Mouse (Mus musculus) kidney, postnatal 4 days (tissue): ENCODE measurements around the gene Gpr162.
"Not testable (repeated sequence)": the region's sequence is repeated elsewhere in the genome, so short reads cannot be mapped to it uniquely, and the experiment has no call there.

ENCODE experiments used
- DNase-seq, 2 experiments: peaks; one replicate each; pipeline ENCODE4 v3.0.0; 2021; ENCODE audit warnings: mixed read lengths in 2 of 2

The Gpr162 gene

DNA sequence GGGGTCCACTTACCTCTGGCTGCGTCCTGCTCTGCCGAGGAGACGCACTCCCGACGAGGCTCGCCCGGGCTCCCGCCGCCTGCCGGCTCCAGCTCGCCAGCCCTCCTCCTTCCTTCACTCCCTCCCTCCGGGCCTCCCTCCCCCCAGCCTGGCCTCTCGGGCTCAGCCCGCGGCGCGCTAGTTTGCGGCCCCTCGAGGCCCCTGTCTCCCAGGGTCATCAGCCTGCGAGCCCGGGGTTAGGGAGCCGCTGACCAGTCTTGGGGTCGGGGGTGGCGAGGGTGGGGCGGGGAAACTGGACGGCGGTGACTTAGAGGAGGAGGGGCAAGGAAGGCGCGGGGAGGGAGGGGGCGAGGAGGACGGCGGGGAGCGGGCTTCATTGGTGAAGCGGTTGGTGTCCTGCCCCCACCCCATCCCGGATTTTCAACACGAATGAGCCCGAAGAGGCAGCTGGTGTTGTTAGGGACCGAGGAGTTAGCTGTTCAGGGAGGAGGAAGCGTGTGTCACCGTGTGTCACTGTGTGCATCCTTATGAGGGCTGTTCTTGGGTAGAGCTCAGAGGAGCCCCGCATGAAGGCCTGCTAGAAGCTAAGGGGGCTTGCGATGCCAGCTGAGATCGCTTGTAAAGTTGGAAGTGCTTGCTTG lies at the start of gene Gpr162:
Gpr162 (minus strand) TSS at position 326 of the 641 bp plus-strand sequence.
- peak; percentile 76 to 85 for DNase-seq

DNA sequence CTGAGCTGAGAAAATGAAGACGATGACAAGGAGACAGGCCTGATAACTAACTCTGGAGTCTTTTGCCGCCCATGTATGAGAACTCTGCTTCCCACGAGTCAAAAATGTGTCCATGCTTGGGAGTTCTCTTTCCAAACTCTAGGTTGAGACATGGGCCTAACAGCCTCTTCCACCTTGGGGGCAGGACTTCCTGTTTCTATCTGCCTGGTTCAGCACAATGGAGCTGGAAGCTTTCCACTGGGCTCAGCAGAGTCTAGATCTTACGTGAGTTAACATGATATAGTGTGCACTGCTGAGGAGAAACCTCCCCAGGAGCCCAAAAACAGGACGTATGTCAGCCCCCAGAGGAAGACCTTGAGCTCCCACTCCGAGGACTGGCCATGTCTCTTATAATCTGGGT lies 49.4 kb upstream of the Gpr162 start:
- no peak for DNase-seq

DNA sequence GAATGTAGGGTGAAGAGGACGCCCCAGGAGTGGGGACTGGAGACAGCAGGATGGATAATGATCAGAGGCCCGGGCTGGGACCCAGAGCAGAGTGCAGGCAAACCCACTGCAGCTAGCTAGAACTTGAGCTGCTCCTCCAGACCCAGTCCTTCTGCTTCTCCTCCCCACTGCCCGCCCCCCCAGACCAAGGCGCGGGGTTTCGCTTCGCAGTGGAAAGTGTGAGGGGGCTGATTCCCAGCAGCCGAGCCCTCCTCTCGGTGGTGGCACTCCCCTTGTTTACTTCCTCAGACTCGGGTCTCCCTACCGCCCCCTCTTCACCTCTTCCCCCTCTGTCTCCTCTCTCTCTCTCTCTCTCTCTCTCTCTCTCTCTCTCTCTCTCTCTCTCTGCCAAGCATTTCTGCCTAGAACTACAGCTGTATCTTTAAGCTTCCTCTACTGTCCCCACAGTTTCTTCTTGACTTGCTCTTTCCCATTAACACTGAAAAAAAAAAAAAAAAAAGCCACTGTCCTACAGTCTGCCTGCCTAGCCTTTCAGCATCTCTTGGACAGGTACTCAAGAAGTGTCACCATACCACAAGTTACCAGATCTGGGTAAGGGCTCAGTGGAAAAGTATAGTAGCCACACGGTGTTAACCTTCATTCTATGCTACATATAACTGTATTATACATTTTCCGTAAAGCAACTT lies 47.9 kb upstream of the Gpr162 start, which contains the start of gene Lag3:
Lag3 (minus strand) TSS at position 173 of the 686 bp plus-strand sequence.
- peak in 1 of 2 experiments; percentile 54 for DNase-seq

DNA sequence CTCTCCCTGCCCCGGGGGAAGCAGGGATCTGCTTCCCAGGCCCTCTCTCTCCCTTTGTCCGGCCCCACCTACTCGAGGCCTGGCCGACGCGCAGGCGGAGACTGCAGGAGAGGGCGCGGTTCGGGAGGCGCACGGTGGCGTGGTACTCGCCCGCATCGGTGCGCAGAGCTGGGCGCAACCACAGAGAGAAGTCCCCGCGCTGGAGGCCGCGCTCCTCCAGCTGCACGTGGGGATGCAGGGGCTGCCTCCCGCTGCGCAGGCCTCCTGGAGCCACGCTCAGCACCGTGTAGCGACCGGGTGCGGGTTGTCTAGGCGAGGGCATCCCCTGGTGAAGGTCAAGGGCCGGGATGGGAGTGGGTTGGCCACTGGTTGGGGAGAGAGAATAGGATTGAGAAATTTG lies 46.2 kb upstream of the Gpr162 start:
- DNase-seq = peak in 1 of 2 experiments; percentile 62

DNA sequence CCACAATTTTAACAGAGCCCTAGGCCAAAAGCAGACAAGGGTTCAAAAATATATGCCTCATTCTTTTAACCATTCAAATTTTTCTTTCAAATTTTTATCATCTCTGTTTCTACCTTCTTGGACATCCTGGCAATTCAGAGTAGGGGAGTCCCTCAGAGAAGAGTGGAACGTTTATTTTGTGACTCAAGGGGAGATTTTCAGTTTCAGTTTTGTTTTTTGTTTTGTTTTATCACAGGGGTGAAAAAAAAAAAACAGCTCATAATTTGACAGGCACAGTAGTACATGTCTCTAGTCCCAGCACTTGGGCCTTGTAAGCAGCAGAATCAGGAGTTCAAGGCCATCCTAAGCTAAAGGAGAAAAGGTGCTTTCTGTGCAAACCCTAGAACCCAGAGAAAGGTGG lies 44.0 kb upstream of the Gpr162 start:
- no peak for DNase-seq

DNA sequence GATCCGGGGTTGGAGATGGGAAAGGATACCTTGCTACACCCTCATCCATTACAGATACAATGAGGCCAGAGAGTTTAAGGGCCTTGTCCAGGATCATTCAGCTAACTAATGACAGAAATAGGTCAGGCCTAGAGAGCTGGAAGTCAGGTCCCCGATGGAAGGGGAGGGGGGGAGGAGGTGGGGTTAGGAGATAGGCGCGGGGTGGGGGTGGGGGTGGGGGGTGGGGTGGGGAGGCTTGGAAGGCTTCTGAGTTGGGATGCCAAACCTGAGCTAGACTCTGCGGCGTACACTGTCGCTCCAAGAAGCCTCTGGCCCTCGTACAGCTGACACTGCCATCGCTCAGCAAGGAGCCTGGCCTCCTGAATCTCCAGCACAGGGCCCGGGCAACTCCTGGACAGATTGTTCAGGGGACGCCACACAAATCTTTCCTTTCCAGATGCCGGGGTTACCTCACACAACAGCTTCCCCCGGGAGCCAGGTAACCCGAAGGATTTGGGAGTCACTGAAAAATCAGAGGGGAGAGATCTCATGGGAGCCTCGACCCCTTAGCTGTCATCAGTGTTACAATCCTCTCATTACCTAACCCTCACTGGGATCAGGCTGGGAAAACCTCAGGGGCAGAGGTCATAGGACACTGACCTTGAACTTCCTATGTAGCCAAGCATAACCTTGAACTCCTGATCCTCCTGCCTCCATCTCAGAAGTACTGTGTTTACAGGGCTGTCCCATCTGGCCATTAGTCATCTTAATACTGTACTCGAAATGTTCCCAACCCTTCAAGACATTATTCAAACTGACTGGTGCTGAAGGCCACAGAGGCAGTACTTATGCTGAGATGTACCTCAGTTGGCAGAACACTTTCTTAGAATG lies 41.4 kb upstream of the Gpr162 start:
- DNase-seq = peak in 1 of 2 experiments; percentile 28

DNA sequence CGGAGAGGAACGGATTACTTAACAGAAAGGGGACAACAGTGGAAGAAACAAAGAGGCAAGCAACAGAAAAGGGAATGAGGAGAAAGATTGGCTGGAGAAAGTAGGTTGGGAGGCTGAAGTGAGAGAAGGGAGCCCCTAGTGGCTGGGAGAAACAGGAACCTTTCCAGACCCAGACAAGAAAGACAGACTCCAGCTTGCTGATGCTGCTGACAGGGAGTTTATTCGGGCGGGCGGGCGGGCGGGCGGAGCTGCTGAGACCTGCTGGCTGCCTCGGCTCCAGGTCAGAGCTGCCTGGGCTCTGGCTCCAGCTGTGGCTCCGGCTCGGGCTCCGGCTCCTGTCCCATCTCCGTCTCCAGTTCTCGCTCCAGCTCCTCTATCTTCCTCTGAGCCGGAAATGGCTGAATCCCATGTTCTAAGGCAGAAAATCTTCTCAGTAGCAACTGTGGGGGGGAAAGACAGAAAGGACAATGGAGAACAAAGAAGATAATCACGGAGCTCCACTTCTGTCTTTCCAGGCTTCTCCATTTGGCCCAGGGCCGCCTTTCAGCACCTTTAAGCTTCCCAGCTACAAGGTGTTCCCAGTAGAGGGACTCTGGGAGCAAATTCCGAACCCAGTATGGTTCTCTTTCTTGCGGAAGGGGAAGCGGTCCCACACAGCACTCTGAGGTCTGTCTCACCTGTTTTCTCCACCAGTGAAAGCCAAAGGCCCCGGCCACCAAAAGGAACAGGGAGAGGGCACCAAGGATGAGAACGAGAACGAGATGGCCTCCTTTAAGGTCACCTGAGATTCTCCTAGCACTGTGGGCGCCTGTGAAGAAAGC lies 40.6 kb upstream of the Gpr162 start:
- peak; percentile 71 to 86 for DNase-seq

DNA sequence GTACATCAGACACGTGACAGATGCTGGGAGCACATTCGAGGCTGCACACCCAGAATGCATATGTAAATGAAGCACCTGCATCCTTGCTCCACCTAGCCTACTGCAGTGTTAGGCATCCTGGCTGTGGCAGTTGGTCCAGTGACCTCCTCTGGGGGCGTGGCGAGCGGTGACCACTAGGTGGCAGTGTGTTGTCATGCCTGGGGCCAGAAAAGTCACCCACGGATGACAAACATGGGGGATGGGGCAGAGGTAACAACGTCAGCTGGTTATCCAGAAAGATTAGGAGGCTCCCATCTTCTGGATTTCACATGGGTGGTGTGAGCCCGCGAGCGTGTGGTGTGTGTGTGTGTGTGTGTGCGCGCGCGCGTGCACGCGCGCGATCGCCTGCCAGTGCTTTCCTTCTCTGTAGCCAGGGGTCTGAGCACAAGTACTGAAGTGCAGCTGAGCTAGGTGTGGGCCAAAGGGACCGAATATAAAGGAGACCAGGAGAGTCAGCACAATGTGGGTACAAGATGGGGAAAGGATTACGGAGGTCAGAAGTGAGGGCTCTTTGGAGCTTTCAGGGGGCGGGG lies 39.9 kb upstream of the Gpr162 start:
- DNase-seq = peak; percentile 97 to 98

DNA sequence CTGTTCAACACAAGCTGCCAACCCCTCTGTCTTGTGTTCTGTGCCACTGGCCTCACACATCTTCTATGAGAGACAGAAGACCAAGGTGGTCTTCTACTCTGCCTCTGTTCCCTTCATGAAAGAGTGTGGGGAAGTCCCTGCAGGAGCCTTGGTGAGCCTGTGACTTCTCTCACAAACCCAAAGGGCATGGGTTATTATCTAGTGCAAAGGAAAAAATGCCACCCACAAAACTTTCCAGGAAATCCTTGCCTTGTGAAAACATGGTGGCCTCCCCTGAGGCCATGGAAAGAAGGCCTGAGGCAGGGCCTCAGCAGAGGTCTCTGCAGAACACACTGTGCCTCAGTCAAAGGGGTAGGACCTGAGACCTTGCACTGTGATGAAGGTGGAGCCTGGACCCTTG lies 38.1 kb upstream of the Gpr162 start:
- no peak for DNase-seq

DNA sequence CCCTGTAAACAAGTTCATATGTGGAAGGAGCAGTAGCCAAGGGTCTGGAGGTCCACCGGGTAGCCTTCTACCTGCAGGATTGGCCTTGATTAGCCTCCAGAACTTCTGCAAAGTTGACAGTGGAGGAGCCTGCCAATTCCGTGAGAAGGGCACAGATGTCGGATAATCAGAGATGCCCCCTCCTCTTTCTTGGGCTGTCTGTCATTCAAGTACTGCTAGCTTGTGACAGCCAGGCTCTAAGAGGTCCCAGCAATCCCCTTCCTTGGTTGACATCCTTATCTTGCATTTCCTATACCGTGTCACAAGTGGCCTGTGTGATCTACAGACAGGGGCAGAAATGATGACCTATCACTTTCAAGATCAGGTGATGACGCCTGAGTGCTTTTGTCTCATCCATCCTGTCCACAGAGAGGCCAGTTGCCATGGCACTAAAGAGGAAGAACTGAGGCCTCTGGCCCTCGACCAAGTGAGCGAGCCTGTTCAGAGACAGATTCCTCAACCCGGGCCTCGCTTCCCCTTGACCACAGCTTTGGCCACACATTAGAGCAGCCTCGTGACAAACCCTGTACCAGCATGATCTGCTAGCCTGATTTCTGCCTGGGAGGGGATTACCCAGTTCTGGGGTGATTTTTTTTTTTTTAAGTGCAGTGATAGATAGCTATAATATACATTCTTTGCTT lies 37.2 kb upstream of the Gpr162 start:
- peak in 1 of 2 experiments; percentile 36 for DNase-seq

DNA sequence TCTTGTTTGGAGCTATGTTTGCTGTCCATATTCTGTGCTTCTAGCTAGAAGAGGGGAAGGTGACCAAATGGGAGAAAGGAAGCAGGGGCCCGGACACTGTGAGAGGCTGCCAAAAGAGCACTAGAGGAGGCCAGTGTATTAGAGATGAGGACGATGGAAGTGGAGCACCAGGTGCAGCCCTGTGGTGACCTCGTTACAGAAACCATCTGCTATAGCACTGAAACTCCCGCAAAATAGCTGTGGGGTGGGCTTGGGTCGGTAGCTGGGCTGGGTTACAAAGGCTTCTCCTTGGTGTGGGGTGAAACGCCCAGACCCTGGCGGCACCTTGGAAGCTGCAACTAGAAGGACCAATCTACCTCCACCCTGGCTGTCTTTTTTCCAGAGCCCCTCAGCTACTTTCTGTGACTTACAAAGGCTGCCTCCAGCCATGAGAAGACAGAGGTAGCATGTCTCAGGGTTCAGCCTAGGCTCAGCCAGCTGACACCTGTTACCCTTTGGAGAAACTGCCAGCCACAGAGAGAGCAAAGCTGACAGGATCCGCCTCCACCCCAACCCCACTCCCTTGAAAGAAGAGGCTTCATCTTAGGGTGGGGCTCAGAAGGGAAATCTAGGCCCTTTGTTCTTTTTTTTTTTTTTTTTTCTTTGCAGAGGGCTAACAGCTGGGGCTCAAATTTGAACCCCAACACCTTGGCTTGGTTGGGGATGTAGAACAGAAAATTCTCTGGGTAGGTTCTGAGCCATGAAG lies 36.4 kb upstream of the Gpr162 start:
- DNase-seq = no peak

DNA sequence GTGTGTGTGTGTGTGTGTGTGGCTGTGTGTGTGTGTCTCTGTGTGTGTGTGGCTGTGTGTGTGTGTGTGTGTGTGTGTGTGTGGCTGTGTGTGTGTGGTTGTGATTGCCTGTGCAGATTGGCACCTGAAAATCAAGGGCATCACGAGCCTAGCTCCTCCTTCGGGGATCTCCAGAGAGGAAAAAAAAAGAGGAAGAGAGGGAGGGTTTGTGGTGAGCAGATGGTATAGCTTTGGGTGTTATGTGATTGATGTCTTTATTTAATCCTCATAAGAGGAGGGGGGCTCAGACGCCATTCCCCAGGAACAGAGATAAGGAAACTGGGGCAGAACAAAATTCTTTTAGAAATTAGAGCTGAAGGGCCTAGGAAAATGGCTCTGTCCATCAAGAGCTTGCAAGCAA lies 34.6 kb upstream of the Gpr162 start:
- DNase-seq = no peak

DNA sequence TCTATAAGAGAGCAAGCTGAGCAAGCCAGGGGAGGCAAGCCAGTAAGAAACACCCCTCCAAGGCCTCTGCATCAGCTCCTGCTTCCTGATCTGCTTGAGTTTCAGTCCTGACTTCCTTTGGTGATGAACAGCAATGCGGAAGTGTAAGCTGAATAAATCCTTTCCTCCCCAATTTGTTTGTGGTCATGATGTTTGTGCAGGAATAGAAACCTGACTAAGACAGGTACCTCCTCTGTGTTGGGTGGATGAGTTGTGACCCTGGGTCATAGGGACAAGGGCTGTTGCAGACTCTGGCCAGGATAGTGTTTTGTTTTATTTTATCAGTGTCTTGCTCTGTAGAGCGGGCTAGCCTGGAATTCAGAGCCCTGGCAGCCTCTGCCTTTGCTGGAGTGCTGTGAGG lies 30.3 kb upstream of the Gpr162 start:
- not testable (repeated sequence) for DNase-seq

DNA sequence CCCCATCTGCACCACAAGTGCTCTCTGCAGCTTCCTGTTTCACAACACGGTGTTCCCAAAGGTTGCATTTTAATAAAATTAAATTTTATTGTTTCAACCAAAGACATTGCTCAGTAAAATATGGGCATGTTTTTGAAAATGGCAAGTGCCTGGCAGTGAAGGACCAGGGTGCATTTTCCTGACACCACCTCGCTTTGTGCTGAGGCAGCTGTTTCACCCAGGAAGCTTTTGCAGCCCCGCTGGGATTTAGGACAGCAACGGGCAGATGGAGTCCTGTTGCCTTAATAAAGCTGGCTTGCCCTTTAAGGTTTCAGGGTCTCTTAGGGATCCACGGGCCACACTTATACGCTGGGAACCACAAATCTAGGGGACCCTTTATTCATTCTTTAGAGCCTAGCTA lies 27.2 kb upstream of the Gpr162 start:
- DNase-seq = no peak

DNA sequence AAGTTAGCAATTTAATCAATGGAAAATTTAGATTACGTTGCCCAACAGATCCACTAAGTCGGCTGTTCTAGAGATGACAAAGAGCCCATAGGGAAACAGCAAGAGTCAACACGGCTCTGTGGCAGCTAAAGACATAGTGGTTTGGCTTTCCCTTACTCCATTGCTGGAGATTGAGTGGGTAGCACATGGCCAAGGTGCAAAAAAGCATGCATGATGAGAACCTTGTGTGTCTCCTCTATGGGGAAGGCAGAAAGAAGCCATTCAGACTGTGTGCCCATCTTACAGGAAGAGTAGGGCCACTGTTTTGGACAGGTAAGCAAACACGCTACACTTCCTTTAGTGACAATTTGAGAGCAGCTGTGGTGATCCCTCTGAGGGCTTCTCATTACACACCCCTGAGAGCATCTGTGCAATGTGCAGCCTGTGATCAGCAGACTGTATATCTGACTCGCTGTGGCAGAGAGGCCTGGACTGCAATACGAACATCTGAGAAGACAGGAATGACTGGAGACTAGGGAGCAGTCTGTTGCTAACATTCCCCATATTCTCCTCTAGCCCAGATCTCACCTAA lies 24.9 kb upstream of the Gpr162 start:
- DNase-seq = no peak

DNA sequence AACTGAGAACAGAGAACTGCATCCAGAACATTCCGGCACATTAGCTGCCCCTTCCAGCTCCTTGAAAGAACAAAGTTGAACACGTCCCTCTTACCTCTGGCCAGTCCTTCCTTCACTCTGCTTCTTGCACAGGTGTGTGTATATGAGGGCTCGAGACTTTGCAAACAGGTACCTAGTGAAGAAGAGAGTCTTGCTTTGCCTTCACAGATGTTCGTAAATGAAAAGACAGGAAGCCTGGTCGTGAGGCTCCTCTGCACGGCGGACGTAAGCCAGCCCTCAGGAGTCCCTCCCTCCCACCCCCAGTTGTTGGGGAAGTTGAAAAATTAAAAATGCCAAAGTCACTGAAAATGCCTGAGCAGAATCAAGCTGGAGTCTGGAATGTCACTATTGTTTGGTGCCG lies 24.2 kb upstream of the Gpr162 start, which contains the start of gene Cd4:
Cd4 (minus strand) TSS at position 236 of the 400 bp plus-strand sequence.
- DNase-seq = no peak

DNA sequence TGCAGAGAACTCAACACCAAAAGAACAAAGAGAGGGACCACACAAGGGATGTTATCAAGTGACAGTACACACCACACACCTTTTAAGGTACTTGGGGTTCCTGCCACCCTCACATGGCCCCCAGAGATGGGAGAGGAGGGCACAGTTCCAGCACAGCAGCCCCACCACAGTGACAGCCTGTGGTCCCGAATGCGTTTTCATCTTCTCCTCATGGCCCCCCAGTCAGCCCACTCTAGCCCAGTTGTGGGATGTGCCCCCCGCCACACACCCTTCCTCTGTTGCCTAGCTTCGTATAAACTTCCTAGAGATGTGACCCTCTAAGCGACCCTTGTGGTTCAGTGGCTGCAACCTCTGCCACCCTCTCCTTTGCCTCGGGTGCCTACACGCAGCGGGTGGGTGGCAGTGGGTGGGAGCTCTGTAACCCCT lies 22.2 kb upstream of the Gpr162 start:
- DNase-seq = no peak

DNA sequence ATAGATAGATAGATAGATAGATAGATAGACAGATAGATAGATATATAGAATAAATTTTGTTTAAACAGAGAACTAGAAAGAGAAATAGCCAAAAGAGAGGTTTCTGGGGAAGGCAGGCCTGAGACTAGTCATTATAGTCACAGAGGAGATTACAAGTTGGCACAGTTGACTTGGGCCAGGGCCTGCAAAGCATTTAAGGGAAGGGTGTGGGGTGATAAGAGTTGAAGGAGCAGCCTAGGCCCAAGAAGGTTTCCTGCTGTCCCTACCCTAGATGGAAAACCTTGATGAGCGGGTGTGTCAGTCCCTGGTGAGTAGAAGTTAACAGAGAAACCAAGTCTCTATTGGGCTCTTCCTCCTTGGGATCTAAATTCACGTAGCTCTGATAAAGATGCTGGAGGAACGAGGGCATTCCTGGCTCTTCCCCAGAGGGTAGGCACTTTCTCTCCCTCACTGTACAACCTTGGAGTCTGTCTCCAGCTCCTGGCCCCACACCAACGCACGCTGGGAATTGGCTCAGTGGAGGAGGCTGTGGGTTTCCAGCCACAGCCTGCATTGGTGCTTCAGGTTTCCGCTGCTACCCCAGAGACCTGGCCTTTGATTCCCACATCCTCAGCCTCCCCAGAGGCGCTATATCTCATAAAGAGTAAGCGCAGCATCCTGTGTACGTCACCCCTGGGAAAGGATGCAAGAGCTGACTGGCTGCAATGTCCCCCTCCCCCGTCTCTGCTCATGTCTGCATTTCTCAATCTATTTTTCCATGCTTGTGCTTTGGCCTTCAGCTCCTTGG lies 21.1 kb upstream of the Gpr162 start:
- DNase-seq = peak; percentile 43 to 60

DNA sequence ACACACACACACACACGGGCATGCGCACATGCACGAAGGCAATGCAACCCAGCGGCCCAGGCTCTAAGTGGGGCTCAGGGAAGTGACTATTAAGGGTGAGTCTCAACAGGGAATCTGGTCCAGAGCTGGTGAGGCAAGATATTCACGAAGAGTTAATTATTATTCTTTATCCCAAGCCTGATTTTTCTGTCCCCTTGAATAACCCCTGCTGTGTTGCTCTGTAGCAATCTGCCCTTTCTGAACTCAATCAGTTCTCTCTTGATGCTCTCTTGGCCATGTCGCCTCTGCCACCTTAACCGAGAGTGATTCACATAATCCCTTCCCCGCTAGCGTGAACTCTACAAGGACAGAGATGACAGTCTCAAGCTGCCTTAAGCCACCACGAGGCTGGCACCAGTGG lies 19.6 kb upstream of the Gpr162 start:
- no peak for DNase-seq

DNA sequence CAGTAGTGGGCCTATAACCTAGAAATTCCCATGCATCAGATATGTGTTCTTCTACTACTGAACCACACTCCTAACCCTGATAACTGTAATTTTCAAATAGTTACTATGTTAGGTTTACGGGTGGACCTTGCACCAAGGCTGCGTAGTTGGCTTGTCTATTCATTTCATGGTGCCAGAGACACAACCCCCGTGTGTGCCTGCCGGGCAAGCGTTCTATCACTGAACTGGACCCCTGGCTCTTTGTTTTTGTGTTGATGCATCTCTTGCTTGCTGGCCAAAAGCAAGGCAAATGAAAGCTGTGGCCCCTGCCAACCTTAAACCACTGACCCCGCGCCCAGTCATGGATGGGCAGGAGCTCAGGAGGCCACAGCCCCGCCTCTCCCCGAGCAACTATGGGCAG lies 18.0 kb upstream of the Gpr162 start:
- DNase-seq = no peak
